Mouse (Mus musculus) lung, postnatal 0 days (tissue): ENCODE measurements around the gene Clmp.

Experiments
- CTCF ChIP-seq: IDR thresholded peaks from 2 replicates; pipeline ENCODE4 v1.5.1; 2016; ENCODE audit warnings: antibody characterized with exemption, mild to moderate bottlenecking
- EP300 ChIP-seq: IDR thresholded peaks from 2 replicates; pipeline ENCODE4 v1.6.1; 2016; ENCODE audit warnings: antibody characterized with exemption, mild to moderate bottlenecking, control low read depth

DNA sequence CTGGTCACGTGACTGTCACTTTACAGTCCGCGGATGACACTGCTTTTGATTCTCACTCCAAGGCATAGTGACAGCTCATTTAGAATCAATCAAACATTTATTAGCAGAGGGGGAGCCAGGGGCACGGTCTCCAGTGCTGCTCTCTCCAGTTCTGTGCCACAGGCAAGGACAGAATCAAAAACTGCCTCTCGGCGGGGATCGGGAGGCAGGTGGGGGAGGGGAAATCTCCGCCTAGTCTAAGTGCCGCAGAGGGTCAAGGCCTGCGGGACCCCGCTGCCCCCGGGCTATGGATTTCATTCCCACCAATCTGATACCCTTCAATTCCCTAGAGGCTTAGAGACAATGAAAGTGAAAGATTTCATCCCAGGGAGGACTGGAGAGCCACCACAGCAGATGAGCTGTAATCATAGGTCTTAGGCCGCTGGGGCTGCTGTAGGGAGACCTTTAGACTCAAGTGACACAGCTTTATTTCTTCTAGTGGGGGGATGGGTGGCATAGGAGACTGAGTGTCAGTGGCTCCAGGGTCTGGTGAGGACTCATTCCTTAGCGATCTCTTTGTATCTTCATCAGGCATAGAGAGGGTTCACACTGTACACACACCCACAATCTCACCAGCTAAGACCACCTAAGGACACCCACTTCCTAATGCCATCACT, 47.2 kb upstream of the Clmp start:
- TF ChIP-seq CTCF, result no peak
- TF ChIP-seq EP300, result no peak
